Mouse (Mus musculus) liver, embryonic 14.5 days (tissue): ENCODE measurements around the gene Samd11.

Experiments used
- CTCF ChIP-seq: IDR thresholded peaks from 2 replicates; pipeline ENCODE4 v1.5.1; 2016; ENCODE audit warnings: antibody characterized with exemption, low read depth, control low read depth
- EP300 ChIP-seq: IDR thresholded peaks from 2 replicates; pipeline ENCODE4 v1.6.1; 2016; ENCODE audit warnings: antibody characterized with exemption, low read depth

GRCm38 (mm10) chr4:156228393-156229024 lies 26.9 kb downstream of the Samd11 start:
- TF ChIP-seq EP300, result no peak
- TF ChIP-seq CTCF, result no peak
